Mouse (Mus musculus): ENCODE results near the gene Vwa2.
A peak's percentile ranks its signal among the peaks of the same experiment; 100 is the strongest.

Gene Vwa2

DNA sequence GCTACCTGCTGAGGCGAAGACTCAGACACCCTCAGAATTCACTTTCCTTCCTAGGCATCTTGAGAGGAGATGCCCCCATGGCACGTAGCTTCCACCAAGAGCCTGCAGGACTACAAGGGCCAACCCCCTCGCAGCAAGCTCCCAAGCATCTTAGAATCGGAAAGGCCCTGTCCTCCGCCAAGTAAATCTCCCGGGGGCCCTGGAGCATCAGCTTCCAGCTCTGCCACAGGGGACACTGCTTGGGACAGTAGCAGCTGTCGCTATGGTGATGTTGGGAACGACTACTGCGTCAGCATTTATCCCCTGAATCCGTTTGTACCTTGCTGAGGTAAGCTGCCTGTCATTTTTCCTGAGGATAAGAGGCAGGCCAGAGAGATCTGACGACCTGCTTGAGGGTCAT, 36.5 kb downstream of the Vwa2 start:
- DNase-seq, result no peak

DNA sequence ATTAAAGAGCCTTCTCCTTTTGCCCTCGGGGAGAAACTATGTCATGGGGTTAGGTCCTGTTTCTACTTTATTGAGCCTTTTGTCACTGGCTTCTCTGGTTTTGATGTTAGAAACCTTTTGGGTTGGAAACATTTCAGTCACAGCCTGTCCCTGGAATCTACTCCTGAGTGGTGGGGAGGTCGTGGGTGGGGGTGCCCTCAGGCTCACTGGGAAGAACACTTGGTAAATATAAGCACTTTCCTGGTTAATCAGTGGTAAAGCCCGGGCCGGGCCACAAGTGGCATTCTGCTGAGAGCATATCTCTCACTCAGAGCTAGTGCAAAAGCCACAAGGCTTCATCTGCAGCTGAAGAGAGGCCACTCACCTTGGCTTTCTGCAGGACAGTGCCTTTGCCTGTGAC, 39.7 kb downstream of the Vwa2 start:
- no peak for DNase-seq

DNA sequence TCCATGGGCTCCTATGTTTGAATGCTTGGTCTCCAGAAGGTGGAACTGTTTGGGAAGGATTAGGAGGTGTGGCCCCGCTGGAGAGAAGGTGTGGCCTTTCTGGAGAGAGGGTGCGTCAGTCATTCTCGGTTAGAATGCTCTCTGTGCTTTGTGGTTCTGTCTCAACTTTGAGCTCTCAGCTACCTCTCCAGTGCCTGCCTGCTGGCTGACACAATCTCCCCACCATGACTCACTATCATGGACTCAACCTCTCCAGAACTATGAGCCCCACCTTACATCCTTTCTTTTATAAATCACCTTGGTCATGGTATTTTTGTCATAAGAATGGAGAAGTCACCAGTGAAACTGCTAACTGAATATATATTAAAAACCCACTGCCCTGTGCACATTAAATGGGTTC, 40.6 kb downstream of the Vwa2 start:
- no peak for DNase-seq

DNA sequence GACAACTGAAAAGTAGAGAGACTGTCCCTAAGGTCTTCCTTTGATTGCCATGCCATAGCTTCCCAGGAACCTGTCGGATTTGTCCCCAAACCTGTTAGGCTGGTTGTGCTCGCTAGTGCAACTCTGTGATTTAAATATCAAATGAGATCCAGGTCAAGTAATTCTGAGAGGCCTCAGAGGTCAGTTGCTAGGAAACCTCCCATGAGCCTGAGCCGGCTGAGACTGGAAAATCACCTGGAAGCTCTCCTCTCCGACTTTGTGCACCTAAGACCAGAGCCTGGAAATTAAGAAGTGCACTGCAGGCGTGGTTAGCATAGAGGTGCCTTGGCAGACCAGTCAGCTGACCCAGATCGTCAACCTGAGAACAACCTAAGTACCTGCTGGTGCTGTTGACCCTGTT, 41.0 kb downstream of the Vwa2 start:
- DNase-seq, result no peak

DNA sequence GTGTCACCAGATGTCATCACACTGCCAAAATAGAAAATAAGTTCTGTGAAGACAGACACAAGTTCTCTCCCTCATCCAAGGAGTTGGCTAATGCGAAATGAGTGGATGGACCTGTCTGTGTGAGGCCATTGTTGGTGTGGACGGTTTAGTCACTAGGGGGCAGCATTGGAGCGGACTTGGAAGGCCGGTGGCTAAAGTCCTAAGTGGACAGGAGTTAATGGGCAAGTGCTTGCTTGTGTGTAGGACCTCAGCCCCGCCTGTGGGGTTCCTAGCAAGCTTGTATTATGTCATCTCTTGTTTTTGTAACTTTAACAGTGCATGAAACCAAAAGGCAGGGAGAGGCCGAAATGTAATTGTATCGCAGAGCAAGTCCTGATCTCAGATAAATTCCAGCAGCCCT, 45.6 kb downstream of the Vwa2 start:
- peak; percentile 58 for DNase-seq

DNA sequence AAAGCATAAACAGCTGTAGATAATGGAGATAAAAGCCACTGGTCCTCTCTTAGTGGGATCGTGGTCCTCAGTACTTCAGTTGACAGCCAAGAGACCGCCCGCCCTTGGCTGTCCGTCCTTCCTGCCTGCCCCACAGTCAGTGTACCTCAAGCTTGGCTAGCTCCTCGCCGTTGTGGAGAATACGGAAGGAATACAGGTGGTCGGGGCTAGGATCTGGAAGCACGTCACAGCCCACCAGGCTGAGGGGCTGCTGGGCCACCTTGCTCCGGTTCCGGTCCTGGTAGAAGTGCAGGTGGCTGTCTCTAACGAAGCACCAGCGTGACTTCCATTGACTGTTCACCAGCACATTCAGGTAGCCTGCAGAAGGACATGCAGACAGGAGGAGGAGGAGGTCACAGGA, 46.2 kb downstream of the Vwa2 start:
- DNase-seq, result no peak

DNA sequence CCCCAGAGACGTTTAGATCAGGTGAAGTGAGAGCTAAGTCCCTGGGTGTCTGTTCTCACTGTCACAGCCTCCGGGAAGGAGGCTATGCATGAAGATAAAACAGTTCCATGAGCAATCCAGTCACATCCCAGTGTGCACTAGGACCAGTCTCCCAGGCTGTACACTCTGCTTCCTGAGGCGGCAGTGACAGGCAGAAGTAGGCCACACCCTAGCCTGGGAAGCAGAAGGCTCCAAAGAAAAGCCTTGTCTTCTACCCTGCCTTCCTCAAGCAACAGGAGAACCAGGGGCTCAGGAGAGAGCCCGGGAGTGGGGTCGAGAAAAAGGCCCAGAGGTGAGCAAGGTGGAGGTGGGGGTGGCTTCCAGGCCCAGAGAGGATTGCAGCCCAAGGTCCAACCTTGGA, 47.7 kb downstream of the Vwa2 start:
- DNase-seq, result no peak

DNA sequence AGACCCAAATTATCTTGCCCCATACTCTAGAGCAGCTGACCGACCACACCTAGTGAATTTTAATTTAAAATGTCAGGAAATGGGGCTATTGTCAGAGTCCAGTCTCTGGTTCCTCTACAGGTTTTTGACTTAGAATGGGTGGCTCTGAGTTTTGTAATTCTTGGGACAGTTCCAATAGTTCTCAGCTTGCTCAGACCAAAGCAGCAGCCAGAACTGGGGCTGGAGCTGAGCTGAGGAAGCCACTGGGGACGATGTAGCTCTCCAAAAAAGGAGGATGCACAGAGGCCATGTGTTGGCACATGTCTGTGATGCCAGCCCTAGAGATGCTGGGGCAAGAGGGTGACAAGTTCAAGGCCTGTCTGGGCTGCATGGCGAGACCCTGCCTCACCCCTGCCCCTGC, 55.3 kb downstream of the Vwa2 start:
- no peak for DNase-seq

DNA sequence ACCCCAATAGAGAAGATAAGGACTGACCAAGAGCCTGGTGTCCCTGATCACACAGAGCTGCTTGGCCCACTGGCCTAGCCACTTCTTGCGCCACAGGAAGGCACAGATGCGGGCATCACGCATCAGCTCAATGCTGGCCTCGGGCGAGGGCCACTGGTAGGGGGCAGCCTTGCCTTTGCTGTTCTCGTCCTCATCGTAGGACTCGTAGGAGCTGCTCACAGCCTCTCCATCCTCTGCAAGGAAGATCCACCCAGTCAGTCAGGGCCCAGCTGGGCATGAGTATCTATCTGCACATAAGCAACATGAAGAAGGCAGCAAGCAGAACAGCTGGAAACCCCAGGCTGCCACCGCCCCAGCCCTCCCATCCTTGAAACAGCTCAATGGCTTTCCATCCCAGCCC, 56.0 kb downstream of the Vwa2 start:
- no peak for DNase-seq

DNA sequence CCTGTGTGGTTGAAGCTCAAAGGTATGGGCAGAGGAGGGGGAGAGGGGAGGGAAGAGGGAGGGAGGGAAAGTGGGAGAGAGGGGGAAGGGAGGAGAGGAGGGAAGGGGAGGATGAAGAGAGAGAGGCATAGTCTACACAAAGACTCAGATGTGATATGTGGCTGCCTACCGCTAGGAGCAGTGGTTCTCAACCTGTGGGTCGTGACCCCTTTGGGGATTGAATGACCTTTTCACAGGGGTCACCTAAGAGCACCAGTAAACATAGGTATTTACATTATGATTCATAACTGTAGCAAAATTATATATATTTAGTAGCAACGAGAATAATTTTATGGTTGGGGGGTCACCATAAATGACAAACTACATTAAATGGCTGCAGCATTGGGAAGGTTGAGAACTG, 59.8 kb downstream of the Vwa2 start:
- no peak for DNase-seq

DNA sequence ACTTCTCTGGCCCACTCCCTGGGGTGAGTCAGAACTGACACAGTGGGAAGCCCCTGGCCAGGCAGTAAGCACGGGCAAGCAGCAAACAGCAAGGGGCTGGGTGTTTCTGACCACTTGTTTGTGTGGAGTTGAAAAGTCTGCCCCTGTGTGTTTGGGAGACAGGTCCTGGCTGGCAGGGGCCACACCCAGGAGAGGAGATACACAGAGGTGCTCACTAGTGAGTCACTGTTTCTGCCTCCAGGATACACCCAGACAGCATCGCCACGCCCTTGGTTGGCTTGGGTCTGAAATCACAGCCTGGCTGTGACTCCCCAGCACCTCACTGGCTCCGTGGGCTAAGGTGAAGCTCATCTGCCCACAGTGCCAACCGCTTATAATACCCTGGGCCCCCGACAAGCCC, 61.1 kb downstream of the Vwa2 start:
- DNase-seq, result no peak

DNA sequence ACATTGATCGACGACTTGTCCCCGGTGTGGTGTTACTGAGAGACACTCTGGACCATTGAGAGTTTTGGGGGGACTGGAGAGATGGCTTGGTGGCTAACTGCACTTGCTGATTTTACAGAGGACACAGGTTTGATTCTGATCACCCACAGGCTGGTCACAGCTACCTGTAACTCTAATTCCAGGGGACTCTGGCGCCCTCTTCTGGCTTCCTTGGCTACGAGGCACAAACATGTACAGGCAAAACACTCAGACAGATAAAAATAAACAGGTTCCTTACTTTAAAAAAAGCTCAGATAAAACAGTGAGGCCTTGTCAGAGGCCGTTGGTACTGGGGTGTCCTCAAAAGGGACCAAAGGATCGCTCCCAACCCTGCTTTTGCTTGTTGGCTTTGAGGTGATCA, 61.7 kb downstream of the Vwa2 start:
- DNase-seq, result no peak

DNA sequence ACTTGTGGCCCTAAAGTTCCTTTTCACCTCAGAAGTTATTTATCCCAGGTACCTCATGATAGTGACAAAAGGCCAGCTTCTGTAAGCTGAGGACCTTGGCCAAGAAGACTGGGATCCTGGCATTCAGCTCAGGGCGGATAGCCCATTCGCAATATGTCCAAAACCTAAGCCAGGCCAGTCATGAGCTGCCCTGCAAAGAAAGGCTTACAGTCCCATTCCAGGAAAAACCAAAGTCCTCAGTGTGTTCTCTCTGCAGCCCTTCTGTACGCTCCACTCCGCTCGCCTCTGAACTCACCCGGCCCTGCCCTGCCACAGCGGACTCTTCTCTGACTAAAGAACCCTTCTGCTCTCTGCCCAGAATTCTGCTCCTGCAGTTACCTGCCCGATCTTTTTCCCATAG, 62.2 kb downstream of the Vwa2 start:
- no peak for DNase-seq

DNA sequence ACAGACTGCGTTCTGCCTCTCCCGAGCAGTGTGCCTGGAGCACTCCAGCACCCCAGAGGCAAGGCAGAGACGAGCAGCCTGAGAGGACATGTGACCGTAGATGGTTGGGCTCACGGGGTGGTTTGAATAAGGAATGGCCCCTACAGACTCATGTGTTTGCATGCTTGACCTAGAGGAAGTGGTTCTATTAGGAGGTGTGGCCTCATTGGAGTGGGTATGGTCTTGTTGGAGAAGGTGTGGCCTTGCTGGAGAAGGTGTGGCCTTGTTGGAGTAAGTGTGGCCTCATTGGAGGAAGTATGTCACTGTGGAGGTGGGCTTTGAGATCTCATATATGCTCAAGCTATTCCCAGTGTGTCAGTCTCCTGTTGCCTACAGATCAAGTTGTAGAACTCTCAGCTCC, 63.9 kb downstream of the Vwa2 start:
- no peak for DNase-seq

DNA sequence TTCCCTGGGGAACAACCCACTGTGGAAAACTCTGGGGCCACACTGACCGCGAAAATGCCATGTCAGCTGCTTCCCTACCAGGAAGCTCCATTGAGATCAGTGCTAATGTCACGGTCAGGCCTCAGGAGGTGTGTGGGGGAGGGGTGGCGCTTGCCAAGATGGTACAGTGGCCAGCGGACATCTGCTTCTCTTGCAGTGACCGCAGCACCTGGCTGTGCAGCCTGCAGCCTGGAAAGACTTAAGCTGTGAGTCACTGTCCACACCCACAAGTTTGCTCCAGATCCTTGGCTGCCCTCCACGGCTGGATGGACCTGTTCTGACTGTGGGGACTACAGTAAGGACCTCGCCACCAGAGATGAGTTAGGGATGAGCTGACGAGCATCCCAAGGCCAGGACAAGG, 65.8 kb downstream of the Vwa2 start:
- no peak for DNase-seq

DNA sequence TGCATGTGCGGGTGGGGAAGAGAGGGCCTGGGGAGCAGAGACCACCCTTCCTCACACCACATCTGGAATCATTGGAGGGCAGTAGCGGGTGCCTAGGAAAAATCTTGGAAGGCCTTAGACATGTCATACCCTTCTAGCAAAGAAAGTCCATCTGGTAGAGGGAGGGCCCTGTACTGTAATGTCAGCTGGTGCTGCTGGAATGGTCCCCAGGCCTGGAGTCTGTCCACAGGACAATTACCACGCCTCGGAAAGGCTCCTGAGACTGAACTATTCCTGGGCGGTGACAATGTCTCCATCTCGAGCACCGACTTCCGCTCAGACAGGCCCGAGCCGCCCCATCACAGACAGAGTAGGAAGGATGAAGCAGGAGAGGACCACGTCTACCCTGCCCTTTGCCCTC, 66.5 kb downstream of the Vwa2 start:
- DNase-seq, result no peak

DNA sequence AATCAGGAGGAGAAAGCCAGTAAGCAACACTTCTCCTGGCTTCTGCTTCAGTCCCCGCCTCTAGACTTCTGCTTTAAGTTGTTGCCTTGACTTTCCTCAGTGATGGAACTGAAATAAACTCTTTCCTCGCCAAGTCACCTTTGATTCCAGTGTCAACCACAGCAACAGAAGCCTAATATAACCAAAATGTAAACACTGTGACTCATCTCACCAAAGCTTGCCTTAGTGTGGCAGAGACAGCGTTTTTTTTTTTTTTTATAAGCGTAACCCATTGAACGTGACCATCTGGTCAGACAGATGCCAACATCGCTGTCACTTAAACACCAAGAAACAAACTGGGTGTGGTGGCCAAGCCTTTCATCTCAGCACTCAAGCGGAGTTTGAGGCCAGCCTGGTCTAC, 68.2 kb downstream of the Vwa2 start:
- no peak for DNase-seq

DNA sequence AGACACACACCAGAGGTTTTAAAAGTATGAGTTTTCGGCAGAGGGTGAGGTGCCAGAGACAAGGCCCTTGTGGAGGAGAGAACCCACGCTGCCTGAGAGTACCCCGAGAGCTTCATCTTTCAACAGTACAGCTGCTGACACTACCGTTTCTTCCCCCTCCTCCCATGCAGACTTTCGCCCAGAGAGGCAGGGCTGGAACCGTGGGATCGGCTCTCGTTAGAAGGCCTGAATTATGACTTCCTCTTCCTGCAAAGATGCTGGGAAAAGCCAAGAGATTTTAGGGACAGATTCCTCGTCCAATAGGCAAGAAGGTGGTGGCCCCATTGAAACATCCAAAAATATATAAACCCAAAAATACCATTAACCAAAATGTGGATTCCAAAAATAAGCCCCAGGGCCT, 70.2 kb downstream of the Vwa2 start:
- no peak for DNase-seq

DNA sequence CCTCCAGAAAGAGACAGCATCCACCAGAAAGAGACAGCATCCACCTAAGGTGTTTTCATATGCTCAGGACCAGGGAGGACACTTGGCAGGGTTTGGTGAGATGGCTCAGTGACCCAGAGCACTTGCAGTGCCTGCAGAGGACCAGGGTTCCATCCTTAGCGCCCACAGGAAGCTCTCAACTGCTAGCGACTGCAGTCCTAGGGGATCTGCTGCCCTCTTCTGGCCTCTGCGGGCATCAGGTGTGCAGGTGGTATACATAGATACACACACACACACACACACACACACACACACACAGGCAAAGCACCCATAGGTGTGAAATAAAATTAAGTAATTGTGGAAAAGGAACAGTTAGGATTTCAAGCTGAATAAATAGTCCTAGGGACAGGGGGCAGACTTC, 70.8 kb downstream of the Vwa2 start:
- DNase-seq, result no peak

DNA sequence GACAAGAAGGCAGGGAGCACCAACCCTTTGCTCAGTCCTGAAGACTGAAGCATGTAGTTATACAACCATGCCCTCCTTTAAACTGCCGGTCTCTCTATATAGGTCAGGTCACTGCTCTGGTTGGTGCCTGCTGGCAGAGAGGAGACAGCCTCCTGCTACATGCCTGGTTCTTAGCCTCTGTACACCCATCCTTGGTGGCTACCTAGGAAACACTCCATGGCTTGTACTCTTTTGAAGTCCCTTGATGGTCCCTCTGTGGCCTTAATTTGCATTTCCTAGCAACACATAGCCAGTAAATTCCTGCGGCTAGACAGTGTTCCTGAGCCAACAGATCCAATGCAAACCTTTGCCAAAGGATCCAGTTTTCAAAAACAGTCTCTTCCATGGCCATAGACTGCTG, 71.6 kb downstream of the Vwa2 start:
- DNase-seq, result no peak

DNA sequence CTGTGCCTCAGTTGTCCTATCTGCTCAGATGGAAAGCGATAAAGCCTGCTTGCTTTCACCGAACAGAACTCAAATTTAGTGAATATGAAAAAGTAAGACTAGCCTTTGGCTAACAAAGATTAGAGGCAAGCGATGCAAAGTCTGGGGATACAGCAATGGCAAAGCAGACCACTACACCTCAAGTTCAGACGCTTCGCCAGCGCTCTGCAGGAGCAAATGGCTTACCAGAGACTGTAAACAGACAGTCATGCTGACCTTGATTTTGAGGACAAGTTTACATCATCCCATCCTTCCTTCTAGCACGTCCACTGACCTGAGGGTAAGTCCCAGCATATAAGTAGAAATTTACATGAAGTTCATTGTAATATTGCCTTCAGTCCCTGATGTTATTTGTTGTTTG, 72.2 kb downstream of the Vwa2 start:
- DNase-seq, result no peak

DNA sequence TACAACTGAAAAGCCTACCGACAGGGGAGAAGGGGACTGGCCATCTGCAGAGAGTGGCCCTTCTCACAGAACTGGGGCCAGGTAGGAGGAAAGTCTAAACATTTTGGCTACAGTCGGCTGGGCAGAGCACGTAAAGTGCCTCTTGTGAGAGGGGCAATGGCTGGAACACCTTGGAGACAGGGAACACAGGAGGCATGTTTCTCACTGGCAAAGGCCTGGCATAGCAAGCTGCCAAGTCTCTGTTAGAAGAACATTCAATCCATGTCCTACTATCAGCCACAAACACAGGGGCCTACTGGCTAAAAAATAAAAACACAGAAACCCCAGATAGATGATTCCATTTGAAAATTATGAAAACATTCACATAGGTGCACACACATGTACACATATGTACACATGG, 72.7 kb downstream of the Vwa2 start:
- DNase-seq, result no peak

DNA sequence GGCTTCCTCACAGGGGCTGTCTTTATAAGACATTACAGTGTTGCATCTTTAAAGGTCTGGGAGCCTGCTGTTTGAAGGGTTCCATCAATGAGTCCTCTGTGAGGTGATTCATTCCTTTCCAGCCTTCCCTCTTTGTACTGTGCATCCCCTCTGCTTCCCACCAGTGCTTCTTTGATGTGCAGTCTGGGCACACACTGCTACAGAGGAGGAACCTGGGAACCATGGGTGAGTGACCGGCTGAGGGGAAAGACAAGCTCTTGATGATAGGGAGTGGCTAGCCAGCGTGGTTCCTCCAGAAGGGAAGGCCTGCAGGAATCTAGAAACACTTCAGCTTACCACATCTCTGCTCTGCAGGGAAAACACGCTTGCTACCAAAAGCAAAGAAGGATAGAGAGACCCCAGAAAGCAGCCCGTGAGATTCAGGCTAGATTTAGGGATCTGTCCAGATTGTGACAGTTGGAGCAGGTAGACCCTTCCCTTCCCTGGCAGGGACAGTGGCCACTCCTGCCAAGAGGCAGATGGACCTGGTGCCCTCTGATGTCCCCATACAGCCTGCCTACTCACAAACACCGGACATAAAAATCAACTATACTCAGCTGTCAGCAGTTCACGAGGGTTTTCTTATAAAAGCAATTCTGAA, 74.0 kb downstream of the Vwa2 start:
- no peak for DNase-seq

DNA sequence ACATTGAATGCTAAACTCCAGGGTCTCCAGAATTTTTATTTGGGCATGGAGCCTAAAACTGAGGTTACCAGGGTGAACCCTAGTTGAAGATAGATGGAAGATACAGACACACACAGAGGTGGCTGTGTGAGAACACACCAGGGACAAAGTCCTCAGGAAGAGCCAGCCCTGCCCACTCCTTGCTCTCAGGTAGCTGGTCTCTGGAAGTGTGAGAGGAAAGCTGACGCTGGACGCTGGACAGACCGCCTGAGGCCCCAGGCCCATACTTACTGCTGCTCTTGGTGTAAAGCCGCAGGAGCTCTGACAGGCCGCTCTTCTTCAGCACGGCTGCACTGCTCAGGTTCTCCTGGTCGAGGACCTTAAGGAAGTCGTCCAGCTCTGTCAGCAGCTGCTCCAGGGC, 75.8 kb downstream of the Vwa2 start:
- DNase-seq, result no peak

DNA sequence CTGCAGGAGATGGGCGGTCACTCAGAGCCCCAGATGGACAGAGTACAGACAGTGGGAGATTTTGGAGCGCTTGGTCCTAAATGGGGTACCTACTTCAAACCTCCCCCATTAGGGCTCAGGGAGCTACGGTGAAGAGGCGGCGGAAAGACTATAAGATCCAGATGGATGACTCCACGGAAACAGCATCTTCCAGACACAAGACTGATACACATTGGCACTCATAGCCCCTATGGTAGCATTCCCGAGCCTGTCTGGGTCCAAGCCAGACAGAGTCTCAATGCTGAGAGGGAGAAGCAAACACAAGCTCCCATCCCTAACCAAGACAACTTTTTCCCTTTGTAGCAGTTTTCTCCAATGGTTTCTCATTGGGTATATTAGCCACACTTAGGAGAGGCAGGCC, 76.8 kb downstream of the Vwa2 start:
- no peak for DNase-seq

DNA sequence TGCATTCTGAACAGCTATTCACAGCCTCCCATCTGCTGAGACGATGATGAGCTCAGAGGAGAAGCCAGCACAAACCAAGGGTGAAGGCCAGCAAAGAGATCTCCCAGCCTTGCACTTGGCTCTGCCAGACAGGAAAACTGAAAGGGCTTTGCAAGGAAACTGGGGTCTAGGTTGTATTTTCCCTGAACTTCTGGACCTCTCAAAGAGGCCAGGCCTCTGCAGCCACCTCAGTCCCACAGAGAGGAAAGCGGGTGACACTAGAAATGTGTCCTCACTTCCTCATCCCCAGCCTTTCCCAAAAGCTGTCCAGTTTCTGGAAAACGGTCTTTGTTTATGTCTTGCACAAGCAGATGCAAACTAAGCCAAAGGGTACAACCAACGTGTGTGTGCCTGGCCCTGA, 79.8 kb downstream of the Vwa2 start:
- no peak for DNase-seq
